Mouse (Mus musculus): ENCODE results near the gene Gm17577. TPM values are rescaled to one million over a fixed set of nuclear protein-coding genes. Genes with fewer than 3 reads are reported as not detected.
"Not testable (repeated sequence)": the region's sequence is repeated elsewhere in the genome, so short reads cannot be mapped to it uniquely, and the experiment has no call there.

Gene Gm17577
- total RNA-seq (2014; rRNA removed) (not detected in 2 replicates), polyA plus RNA-seq (2015; fragmentation: Nextera tagmentation; extraction: Ambion mirVana) (not detected in 2 replicates)

DNA sequence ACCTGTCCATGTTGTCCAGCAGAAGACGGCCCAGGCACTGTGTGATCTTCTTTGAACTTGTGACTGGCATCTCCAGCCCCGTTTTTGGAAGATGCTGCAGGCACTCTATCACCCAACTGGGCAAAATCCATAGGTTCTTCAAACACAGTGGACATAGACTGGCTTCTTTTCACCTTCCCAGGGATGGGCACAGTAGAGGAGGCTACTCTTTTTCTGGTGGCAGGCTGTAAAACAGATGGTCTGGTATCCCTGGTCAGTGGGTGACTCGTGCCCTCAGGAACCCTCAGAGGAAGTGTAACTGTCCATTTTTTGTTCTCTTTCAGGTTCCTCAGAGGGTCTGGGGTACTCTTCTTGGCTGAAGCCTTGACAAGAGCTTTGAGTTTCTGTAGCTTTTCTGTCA lies at the start of gene Gm17577:
Gene Gm17577, minus strand, starts transcription at position 101 of the 400 bp plus-strand sequence.
- H3K9ac ChIP-seq (replicated peaks; ENCODE audit: low read length); H3K4me3 ChIP-seq (ENCODE audit: low read length); H3K4me2 ChIP-seq (ENCODE audit: low read depth, low read length); ATAC-seq; H3K9me3 ChIP-seq (ENCODE audit: low read length); H3K36me3 ChIP-seq (ENCODE audit: insufficient read depth, low read length); H3K27me3 ChIP-seq (ENCODE audit: insufficient read depth, low read length); H3K27ac ChIP-seq; H3K4me1 ChIP-seq (ENCODE audit: insufficient read depth, low read length); DNase-seq (ENCODE audit: low spot score): not testable (repeated sequence)
- WGBS, result no CpG with 5 or more reads among the region's 3 CpGs

DNA sequence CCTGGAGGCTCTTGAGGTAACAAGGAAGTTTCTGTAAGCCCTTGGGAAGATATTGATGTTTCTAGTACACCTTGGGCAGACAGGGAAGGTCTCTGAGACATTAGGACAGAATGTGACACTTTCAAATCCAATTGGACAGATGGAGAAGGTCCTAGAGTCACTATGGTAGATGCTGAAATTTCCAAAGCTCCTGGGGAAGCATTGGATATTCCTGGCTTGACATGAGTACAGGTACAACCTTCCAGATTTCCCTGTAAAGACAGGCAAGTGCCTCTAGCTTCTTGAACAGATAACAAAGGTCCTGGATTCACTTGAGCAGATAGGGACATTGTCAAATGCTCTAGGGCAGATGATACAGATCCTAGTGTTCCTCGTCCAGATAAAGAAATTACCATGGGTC lies 24.3 kb downstream of the Gm17577 start, which contains the start of gene Srsx:
Gene Srsx, minus strand, starts transcription at position 101 of the 400 bp plus-strand sequence.
- H3K27me3 ChIP-seq (ENCODE audit: insufficient read depth, low read length); H3K4me2 ChIP-seq (ENCODE audit: low read depth, low read length); H3K4me3 ChIP-seq (ENCODE audit: low read length); H3K9ac ChIP-seq (replicated peaks; ENCODE audit: low read length); H3K27ac ChIP-seq; H3K4me1 ChIP-seq (ENCODE audit: insufficient read depth, low read length); DNase-seq (ENCODE audit: low spot score); ATAC-seq; H3K9me3 ChIP-seq (ENCODE audit: low read length); H3K36me3 ChIP-seq (ENCODE audit: insufficient read depth, low read length): not testable (repeated sequence)
- no CpG with 5 or more reads among the region's 1 CpGs for WGBS

Other genes with a start within 250 kb of the Gm17577 start
- not detected in 2 replicates for gene Gm17521, start 217.2 kb downstream of the Gm17577 start, total RNA-seq (2014; rRNA removed)
- gene Gm17521, start 217.2 kb downstream of the Gm17577 start, polyA plus RNA-seq (2015; fragmentation: Nextera tagmentation; extraction: Ambion mirVana), result not detected in 2 replicates
- 23.4 and 28.7 TPM in 2 replicates for gene Cldn34c1, start 143.4 kb downstream of the Gm17577 start, total RNA-seq (2014; rRNA removed)
- 21.3 and 24.0 TPM in 2 replicates for gene Cldn34c1, start 143.4 kb downstream of the Gm17577 start, polyA plus RNA-seq (2015; fragmentation: Nextera tagmentation; extraction: Ambion mirVana)
- not detected in 2 replicates for gene Srsx, start 24.4 kb downstream of the Gm17577 start, total RNA-seq (2014; rRNA removed)
- gene Srsx, start 24.4 kb downstream of the Gm17577 start, polyA plus RNA-seq (2015; fragmentation: Nextera tagmentation; extraction: Ambion mirVana), result not detected in 2 replicates

Measured in hindbrain, postnatal 0 days (tissue).